Mouse (Mus musculus) kidney, embryonic 15.5 days (tissue): ENCODE measurements around the gene Snapc2. TPM values are rescaled to one million over a fixed set of nuclear protein-coding genes. Genes with fewer than 3 reads are reported as not detected.

Source experiments
- ATAC-seq: fragments of 200-750 bp; cut with Nextera tagmentation; replicated peaks from 2 replicates; pipeline ENCODE4 v1.8.0; 2017; ENCODE audit warnings: moderate TSS enrichment; ENCODE audit not compliant: low FRiP score
- H3K27ac ChIP-seq: fragments of 300-500 bp; sonication (generic); 2 replicates; pipeline ENCODE4 v1.5.1; 2015; ENCODE audit warnings: mild to moderate bottlenecking, inconsistent platforms
- H3K27me3 ChIP-seq: fragments of 300-500 bp; sonication (generic); 2 replicates; pipeline ENCODE4 v1.6.1; 2015; ENCODE audit warnings: inconsistent platforms
- H3K36me3 ChIP-seq: fragments of 300-500 bp; sonication (generic); 2 replicates; pipeline ENCODE4 v1.6.1; 2015; ENCODE audit warnings: inconsistent platforms
- H3K4me1 ChIP-seq: fragments of 300-500 bp; sonication (generic); 2 replicates; pipeline ENCODE4 v1.6.1; 2015; ENCODE audit warnings: inconsistent platforms
- H3K4me2 ChIP-seq: fragments of 300-500 bp; sonication (generic); 2 replicates; pipeline ENCODE4 v1.6.1; 2015; ENCODE audit warnings: moderate library complexity, mild to moderate bottlenecking, inconsistent platforms
- H3K4me3 ChIP-seq: fragments of 300-500 bp; sonication (generic); replicated peaks from 2 replicates; pipeline ENCODE4 v1.5.1; 2015; ENCODE audit warnings: mild to moderate bottlenecking, inconsistent platforms
- H3K9ac ChIP-seq: fragments of 300-500 bp; sonication (generic); 2 replicates; pipeline ENCODE4 v1.6.1; 2015; ENCODE audit warnings: mild to moderate bottlenecking, inconsistent platforms
- H3K9me3 ChIP-seq: fragments of 300-500 bp; sonication (generic); replicated peaks from 2 replicates; pipeline ENCODE4 v1.6.1; 2016; ENCODE audit warnings: inconsistent platforms
- WGBS: fragments of 180-500 bp; shearing (Covaris S2); methylation state at CpG from one replicate; pipeline ENCODE4 v1.1.7; 2015; ENCODE audit warnings: mixed read lengths; 5-methylcytosine and 5-hydroxymethylcytosine counted together
- polyA plus RNA-seq: library from polyadenylated mRNA; unstranded; fragments of >200 nt; fragmentation: Nextera tagmentation; extraction: Ambion mirVana; gene quantifications from 2 replicates; pipeline ENCODE4 v1.2.1, GENCODE M21; 2015

Snapc2 gene
- 56.1 and 62.9 TPM in 2 replicates for polyA plus RNA-seq

- peak within 1 kb of the TSS; percentile 81 for H3K4me2 ChIP-seq
- H3K4me1 ChIP-seq: peaks cover 60% of the 10 kb centered on the region
- no peaks in the 10 kb centered on the region for H3K27me3 ChIP-seq
- peak within 1 kb of the TSS; percentile 94 for H3K4me3 ChIP-seq
- peak; percentile 90 for ATAC-seq
- H3K27ac ChIP-seq: peak within 1 kb of the TSS; percentile 97
- peaks cover 31% of the 10 kb centered on the region for H3K36me3 ChIP-seq
- no peaks in the 10 kb centered on the region for H3K9me3 ChIP-seq
- peak within 1 kb of the TSS; percentile 97 for H3K9ac ChIP-seq
- under 1% methylated on average over 69 of the region's 69 CpGs for WGBS
Measured at GRCm38 (mm10) chr8:4252934-4253841, at the start of gene Snapc2. Gene Snapc2, plus strand, starts transcription at chr8:4253080.

GRCm38 (mm10) chr8:4205246-4206123, 47.4 kb upstream of the Snapc2 start:
- Histone ChIP-seq H3K4me3 (peak overlapping the region; percentile 22), H3K27ac (no peak overlapping the region), H3K4me1 (peaks cover 21% of the 10 kb centered on the region), H3K9ac (0 out of 2 replicates have a peak overlapping the region, but pooled peaks have one; percentile 11), H3K36me3 (peaks cover 14% of the 10 kb centered on the region), H3K4me2 (peak overlapping the region; percentile 52), H3K27me3 (peaks cover 33% of the 10 kb centered on the region), H3K9me3 (no peaks in the 10 kb centered on the region)
- peak; percentile 52 for ATAC-seq
- 20% methylated on average over 38 of the region's 38 CpGs for WGBS

- Histone ChIP-seq H3K36me3 (peaks cover 14% of the 10 kb centered on the region), H3K27me3 (peaks cover 33% of the 10 kb centered on the region), H3K4me2 (peak overlapping the region; percentile 52), H3K9ac (peak overlapping the region; percentile 11; the same call in 1 of the 2 replicates), H3K9me3 (no peaks in the 10 kb centered on the region), H3K4me1 (peaks cover 21% of the 10 kb centered on the region), H3K4me3 (peak overlapping the region; percentile 22), H3K27ac (no peak overlapping the region)
- 12% methylated on average over 44 of the region's 44 CpGs for WGBS
- peak; percentile 24 for ATAC-seq
Measured at GRCm38 (mm10) chr8:4206182-4207015, 46.5 kb upstream of the Snapc2 start.

DNA sequence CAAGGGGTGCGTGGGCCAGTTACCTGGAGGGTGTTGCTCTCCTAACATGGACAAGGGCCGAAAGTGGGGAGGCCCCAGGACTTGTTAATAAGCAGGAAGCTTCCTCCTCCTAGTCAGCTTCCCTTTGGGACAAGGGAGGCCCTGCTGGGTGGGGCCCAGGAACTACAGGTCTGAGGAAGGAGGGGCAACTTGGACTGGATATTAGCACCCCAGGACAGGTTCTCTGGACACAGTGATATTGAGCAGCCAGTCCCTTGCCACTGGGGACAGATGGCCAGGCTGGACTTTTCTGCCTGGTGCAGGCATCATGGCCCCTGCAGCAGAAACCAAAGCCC, 45.9 kb upstream of the Snapc2 start:
- Histone ChIP-seq H3K4me3 (no peak overlapping the region), H3K4me1 (peaks cover 21% of the 10 kb centered on the region), H3K9me3 (no peaks in the 10 kb centered on the region), H3K27me3 (peaks cover 33% of the 10 kb centered on the region), H3K27ac (no peak overlapping the region), H3K36me3 (peaks cover 14% of the 10 kb centered on the region), H3K4me2 (0 out of 2 replicates have a peak overlapping the region, but pooled peaks have one; percentile 52), H3K9ac (no peak overlapping the region)
- WGBS: 69% methylated on average over 2 of the region's 2 CpGs
- ATAC-seq: no peak

DNA sequence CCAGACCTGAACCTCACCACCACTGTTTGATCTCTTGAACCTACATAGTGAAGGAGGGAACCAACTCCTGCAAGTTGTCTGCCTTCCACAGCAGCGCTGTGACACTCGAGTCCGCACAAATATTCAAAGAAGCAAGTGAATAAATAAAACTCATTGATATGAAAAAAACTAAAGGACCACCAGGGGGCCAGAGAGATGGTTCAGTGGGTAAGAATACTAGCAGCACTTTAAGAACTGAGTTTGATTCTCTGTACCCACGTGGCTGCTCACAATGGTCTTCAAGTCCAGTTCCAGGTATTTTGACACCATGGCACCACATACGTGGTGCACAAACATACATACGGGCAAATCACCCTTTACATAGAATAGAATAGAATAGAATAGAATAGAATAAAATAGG, 41.8 kb upstream of the Snapc2 start:
- Histone ChIP-seq H3K9ac (no peak overlapping the region), H3K4me3 (no peak overlapping the region), H3K36me3 (peaks cover 10% of the 10 kb centered on the region), H3K9me3 (no peaks in the 10 kb centered on the region), H3K27me3 (peaks cover 33% of the 10 kb centered on the region), H3K4me2 (no peak overlapping the region), H3K27ac (no peak overlapping the region), H3K4me1 (peaks cover 38% of the 10 kb centered on the region)
- WGBS: 83% methylated on average over 6 of the region's 6 CpGs
- no peak for ATAC-seq

- ATAC-seq: peak; percentile 24
- Histone ChIP-seq H3K9ac (peak overlapping the region; percentile 42), H3K4me1 (peaks cover 35% of the 10 kb centered on the region), H3K36me3 (peaks cover 10% of the 10 kb centered on the region), H3K9me3 (no peaks in the 10 kb centered on the region), H3K27me3 (peaks cover 38% of the 10 kb centered on the region), H3K4me3 (peak overlapping the region; percentile 44), H3K4me2 (peak overlapping the region; percentile 87), H3K27ac (0 out of 2 replicates have a peak overlapping the region, but pooled peaks have one; percentile 22)
- WGBS: under 1% methylated on average over 25 of the region's 25 CpGs
Measured at GRCm38 (mm10) chr8:4212809-4213209, 40.1 kb upstream of the Snapc2 start.

DNA sequence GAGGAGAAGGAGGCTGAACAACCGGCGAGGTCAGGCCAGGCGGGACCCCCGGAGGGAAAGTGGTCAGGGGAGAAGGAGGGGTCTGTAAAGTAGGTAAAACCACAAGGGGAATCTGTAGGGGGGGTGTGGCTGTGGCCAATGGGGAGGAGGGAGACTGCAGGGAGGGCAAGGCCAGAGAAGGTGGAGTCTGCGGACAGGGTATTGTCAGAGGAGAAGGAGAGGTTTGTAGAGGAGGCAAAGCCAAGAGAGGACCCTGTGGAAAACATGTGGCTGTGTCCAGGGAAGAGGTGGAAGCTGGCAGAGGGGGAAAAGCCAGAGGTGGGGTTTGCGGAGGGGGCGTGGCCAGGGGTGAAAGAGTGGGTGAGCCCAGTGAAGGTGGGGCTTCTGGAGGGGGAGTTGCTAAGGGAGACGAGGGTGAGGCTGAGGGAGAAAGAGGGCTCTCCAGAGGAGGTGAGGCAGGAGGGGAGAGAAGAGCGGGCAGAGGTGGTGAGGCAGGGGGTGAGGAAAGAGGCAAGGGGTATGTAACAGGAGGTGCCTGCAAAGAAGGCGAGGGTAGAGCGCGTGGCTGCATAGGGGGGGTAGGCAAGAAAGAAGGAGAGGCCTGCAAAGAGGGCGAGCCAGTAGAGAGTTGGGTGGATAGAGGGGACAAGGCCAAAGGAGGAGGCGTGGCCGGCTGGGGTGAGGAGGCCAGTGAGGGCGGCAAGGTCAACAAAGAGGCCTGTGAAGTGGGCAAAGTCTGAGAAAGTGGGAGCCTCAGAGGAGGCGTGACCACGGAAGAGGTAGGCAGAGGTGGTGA, 39.5 kb upstream of the Snapc2 start:
- ATAC-seq: peak; percentile 66
- Histone ChIP-seq H3K4me3 (peak overlapping the region; percentile 44), H3K9ac (peak overlapping the region; percentile 42), H3K27ac (0 out of 2 replicates have a peak overlapping the region, but pooled peaks have one; percentile 22), H3K36me3 (peaks cover 10% of the 10 kb centered on the region), H3K4me1 (peaks cover 35% of the 10 kb centered on the region), H3K27me3 (peaks cover 44% of the 10 kb centered on the region), H3K9me3 (no peaks in the 10 kb centered on the region), H3K4me2 (peak overlapping the region; percentile 87)
- WGBS: 5% methylated on average over 18 of the region's 18 CpGs

DNA sequence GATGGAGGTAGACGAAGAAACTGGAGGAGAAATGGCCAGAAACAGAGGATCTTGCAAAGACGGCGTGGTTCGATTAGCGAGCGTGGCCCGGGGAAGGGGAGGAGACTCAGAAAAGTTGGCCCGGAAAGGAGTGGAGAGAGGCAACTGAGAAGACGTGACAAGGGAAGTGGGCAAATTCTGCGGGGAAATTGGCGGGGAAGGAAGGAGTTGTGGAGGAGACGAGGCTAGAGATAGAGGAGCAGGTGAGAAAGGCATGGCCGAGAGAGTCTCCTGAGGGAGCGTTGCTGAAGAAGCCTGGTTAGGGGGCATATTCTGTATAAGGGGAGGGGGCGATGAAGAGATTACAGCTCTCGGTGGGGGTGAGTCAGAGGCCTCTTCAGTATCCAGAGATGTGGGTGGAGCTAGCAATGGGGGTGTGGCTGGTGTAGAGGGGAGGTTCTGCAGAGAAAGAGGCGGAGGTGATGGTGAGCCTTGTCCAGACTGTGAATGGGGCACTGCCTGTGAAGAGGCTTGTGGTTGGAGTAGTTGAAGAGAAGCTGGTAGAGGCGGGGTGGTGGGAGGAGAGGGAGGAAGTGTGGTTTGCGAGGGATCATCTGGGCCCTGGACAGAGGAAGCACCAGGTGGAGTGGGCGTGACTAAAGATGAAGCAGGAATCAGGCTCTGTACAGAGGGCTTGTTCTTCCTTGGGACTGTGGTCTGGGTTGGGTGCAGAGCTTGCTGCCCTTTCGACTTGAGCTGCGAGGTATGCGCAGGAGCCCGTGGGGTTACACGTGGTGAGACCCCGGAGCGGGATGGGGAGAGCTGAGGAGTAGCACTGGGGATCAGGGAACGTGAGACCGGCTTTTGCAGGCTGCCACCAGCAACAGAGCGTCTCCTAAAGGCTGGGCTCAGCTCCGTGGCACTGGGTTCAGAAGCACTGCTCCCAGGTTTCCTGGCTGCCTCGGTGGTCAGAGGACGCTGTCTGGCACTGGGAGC, 38.6 kb upstream of the Snapc2 start:
- peak; percentile 46 for ATAC-seq
- Histone ChIP-seq H3K4me1 (peaks cover 35% of the 10 kb centered on the region), H3K36me3 (peaks cover 8% of the 10 kb centered on the region), H3K9me3 (no peaks in the 10 kb centered on the region), H3K4me3 (peak overlapping the region; percentile 44), H3K27ac (0 out of 2 replicates have a peak overlapping the region, but pooled peaks have one; percentile 18), H3K4me2 (peak overlapping the region; percentile 87), H3K27me3 (peaks cover 47% of the 10 kb centered on the region), H3K9ac (peak overlapping the region; percentile 42; the same call in 1 of the 2 replicates)
- 9% methylated on average over 33 of the region's 33 CpGs for WGBS

DNA sequence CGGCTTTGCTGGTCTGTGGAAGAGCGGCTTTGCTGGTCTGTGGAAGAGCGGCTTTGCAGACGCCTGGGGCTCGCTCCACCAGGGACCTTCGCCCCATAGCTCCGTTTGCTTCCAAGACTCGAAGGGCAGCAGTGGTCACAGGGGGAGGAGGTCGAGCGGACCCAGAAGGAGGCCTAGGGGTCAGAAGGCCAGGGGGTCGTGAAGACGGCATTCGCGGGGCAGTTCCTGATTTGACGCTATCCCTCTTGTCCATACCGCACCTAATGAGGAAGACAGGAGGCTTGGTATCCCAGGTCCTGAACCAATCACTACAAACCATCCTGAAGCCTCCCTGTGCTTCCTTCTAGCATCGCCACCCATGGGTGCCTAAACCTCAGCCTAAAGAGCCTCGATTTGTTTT, 36.6 kb upstream of the Snapc2 start:
- Histone ChIP-seq H3K4me2 (peak overlapping the region; percentile 91), H3K4me1 (peaks cover 35% of the 10 kb centered on the region), H3K27ac (no peak overlapping the region), H3K9me3 (no peaks in the 10 kb centered on the region), H3K27me3 (peaks cover 51% of the 10 kb centered on the region), H3K9ac (peak overlapping the region; percentile 62; the same call in 1 of the 2 replicates), H3K4me3 (peak overlapping the region; percentile 57), H3K36me3 (no peaks in the 10 kb centered on the region)
- ATAC-seq: no peak
- 5% methylated on average over 18 of the region's 18 CpGs for WGBS
